Mouse (Mus musculus) heart, postnatal 0 days (tissue): ENCODE data around the gene Ecsit.

Experiments used
- CTCF ChIP-seq: IDR thresholded peaks from 2 replicates; pipeline ENCODE4 v1.5.1; 2016; ENCODE audit warnings: antibody characterized with exemption, control low read depth, low read depth
- EP300 ChIP-seq: IDR thresholded peaks from 2 replicates; pipeline ENCODE4 v1.6.1; 2016; ENCODE audit warnings: antibody characterized with exemption, low read depth

GRCm38 (mm10) chr9:22132220-22132619 is 47.0 kb upstream of the Ecsit start:
- TF ChIP-seq CTCF (no peak), EP300 (no peak)
